In genomic region chr10:108110891-108111290, GRCm38 (mm10) we compare ENCODE assay signal across 27 mouse cellular contexts. TPM values are rescaled to one million over a fixed set of nuclear protein-coding genes. Genes with fewer than 3 reads are reported as not detected.
A peak's percentile ranks its signal among the peaks of the same experiment; 100 is the strongest.
DNase-seq lines count a peak whose midpoint lies in the region; ATAC-seq lines count a peak whose summit lies in the region.
"Had no signal": no experiment of that assay in that cellular context is flagged by ENCODE, and none has a peak within 500 bp of the region (broad histone marks: within the 10 kb centered on the region; RNA-seq: fewer than 3 reads in every experiment).

No protein-coding gene starts in this region.

- DNase-seq in midbrain, embryonic 11.5 days (ENCODE audit: low spot score, missing footprints), result peak; percentile 19
- DNase-seq in telencephalon, adult 2 months (ENCODE audit: low read depth, low spot score), result peak; percentile 68
- DNase-seq: adrenal gland, postnatal 14 days; cerebellum, adult 18-20 months; cerebellum, postnatal 10 days; heart, adult 2 months; heart, postnatal 14 days; kidney, postnatal 4 days; left cerebral cortex, postnatal 4 days; lung, adult 2 months; lung, postnatal 10 days; spleen, adult 18-20 months; thymus, postnatal 4 days had no signal

- peaks cover 5% of the 10 kb centered on the region; the same call in 1 of the 2 replicates for H3K4me1 ChIP-seq in intestine, embryonic 16.5 days (ENCODE audit: control insufficient read depth, insufficient read depth, low read length)
- H3K4me1 ChIP-seq in intestine, embryonic 15.5 days (replicated peaks), result no peaks in the 10 kb centered on the region
- H3K4me1 ChIP-seq in midbrain, embryonic 11.5 days (ENCODE audit: control insufficient read depth, insufficient read depth, low read length), result no peaks in the 10 kb centered on the region
- H3K4me1 ChIP-seq in midbrain, embryonic 15.5 days, result no peaks in the 10 kb centered on the region
- no peaks in the 10 kb centered on the region for H3K4me1 ChIP-seq in brown adipose tissue, adult 24 weeks (ENCODE audit: control insufficient read depth, insufficient read depth, insufficient read length, low read length)
- H3K4me1 ChIP-seq in forebrain, embryonic 16.5 days (replicated peaks; ENCODE audit: control insufficient read depth, insufficient read depth, low read length), result no peaks in the 10 kb centered on the region
- H3K4me1 ChIP-seq: hindbrain, embryonic 15.5 days; neural tube, embryonic 12.5 days had no signal

- 71% methylated on average over 7 of the region's 7 CpGs for WGBS in intestine, embryonic 16.5 days
- WGBS in intestine, embryonic 15.5 days, result 78% methylated on average over 7 of the region's 7 CpGs
- WGBS in midbrain, embryonic 11.5 days, result 79% methylated on average over 7 of the region's 7 CpGs
- 70% methylated on average over 7 of the region's 7 CpGs for WGBS in midbrain, embryonic 15.5 days
- WGBS in forebrain, embryonic 16.5 days, result 78% methylated on average over 7 of the region's 7 CpGs

- no peaks in the 10 kb centered on the region for H3K36me3 ChIP-seq in intestine, embryonic 16.5 days (ENCODE audit: control insufficient read depth, insufficient read depth, low read length)
- H3K36me3 ChIP-seq in intestine, embryonic 15.5 days, result no peaks in the 10 kb centered on the region
- no peaks in the 10 kb centered on the region for H3K36me3 ChIP-seq in midbrain, embryonic 11.5 days (ENCODE audit: control insufficient read depth, insufficient read depth, low read length)
- H3K36me3 ChIP-seq in midbrain, embryonic 15.5 days (replicated peaks), result no peaks in the 10 kb centered on the region
- no peaks in the 10 kb centered on the region for H3K36me3 ChIP-seq in forebrain, embryonic 16.5 days (ENCODE audit: control insufficient read depth, insufficient read depth)
- H3K36me3 ChIP-seq: hindbrain, embryonic 10.5 days; hindbrain, embryonic 15.5 days; midbrain, embryonic 10.5 days; neural tube, embryonic 12.5 days had no signal

- H3K9ac ChIP-seq in intestine, embryonic 16.5 days (ENCODE audit: low read depth, low read length), result no peak overlapping the region
- no peak overlapping the region for H3K9ac ChIP-seq in intestine, embryonic 15.5 days
- H3K9ac ChIP-seq in midbrain, embryonic 11.5 days (ENCODE audit: low read length), result no peak overlapping the region
- H3K9ac ChIP-seq in midbrain, embryonic 15.5 days, result no peak overlapping the region
- H3K9ac ChIP-seq in forebrain, embryonic 16.5 days (replicated peaks; ENCODE audit: low read depth, low read length), result no peak overlapping the region
- H3K9ac ChIP-seq: hindbrain, embryonic 15.5 days; liver, embryonic 14.5 days; neural tube, embryonic 12.5 days had no signal

- H3K4me3 ChIP-seq in intestine, embryonic 16.5 days (ENCODE audit: low read length), result no peak overlapping the region
- no peak overlapping the region for H3K4me3 ChIP-seq in intestine, embryonic 15.5 days (replicated peaks)
- no peak overlapping the region for H3K4me3 ChIP-seq in midbrain, embryonic 11.5 days (ENCODE audit: low read depth, low read length)
- H3K4me3 ChIP-seq in midbrain, embryonic 15.5 days, result no peak overlapping the region
- no peak overlapping the region for H3K4me3 ChIP-seq in brown adipose tissue, adult 24 weeks (ENCODE audit: insufficient read depth, low read depth, low read length)
- no peak overlapping the region for H3K4me3 ChIP-seq in forebrain, embryonic 16.5 days (replicated peaks; ENCODE audit: low read length)
- H3K4me3 ChIP-seq: erythroblast, embryonic 14.5 days; heart, adult 2 months; hindbrain, embryonic 10.5 days; hindbrain, embryonic 15.5 days; left cerebral cortex, adult 2 months; midbrain, embryonic 10.5 days; myocyte; neural tube, embryonic 12.5 days had no signal

- ATAC-seq in intestine, embryonic 16.5 days, result no peak
- ATAC-seq in intestine, embryonic 15.5 days, result no peak
- no peak for ATAC-seq in midbrain, embryonic 11.5 days (ENCODE audit: low FRiP score)
- ATAC-seq in midbrain, embryonic 15.5 days (replicated peaks), result no peak
- no peak for ATAC-seq in forebrain, embryonic 16.5 days

- H3K27me3 ChIP-seq in intestine, embryonic 16.5 days (replicated peaks; ENCODE audit: control insufficient read depth, insufficient read depth, low read length), result no peaks in the 10 kb centered on the region
- no peaks in the 10 kb centered on the region for H3K27me3 ChIP-seq in intestine, embryonic 15.5 days (replicated peaks)
- no peaks in the 10 kb centered on the region for H3K27me3 ChIP-seq in midbrain, embryonic 11.5 days (ENCODE audit: control insufficient read depth, insufficient read depth, low read length)
- H3K27me3 ChIP-seq in midbrain, embryonic 15.5 days (replicated peaks), result no peaks in the 10 kb centered on the region
- H3K27me3 ChIP-seq in forebrain, embryonic 16.5 days (replicated peaks; ENCODE audit: control insufficient read depth, insufficient read depth, low read length), result no peaks in the 10 kb centered on the region
- H3K27me3 ChIP-seq: hindbrain, embryonic 15.5 days; neural tube, embryonic 12.5 days had no signal

- H3K27ac ChIP-seq in intestine, embryonic 16.5 days (ENCODE audit: low read length), result peak overlapping the region; percentile 45; the same call in 1 of the 2 replicates
- H3K27ac ChIP-seq in intestine, embryonic 15.5 days, result no peak overlapping the region
- no peak overlapping the region for H3K27ac ChIP-seq in midbrain, embryonic 11.5 days (ENCODE audit: low read depth, low read length)
- no peak overlapping the region for H3K27ac ChIP-seq in midbrain, embryonic 15.5 days
- 0 out of 2 replicates have a peak overlapping the region, but pooled peaks have one; percentile 13 for H3K27ac ChIP-seq in brown adipose tissue, adult 24 weeks (replicated peaks; ENCODE audit: low read depth, low read length)
- H3K27ac ChIP-seq in forebrain, embryonic 16.5 days (ENCODE audit: low read length), result no peak overlapping the region
- H3K27ac ChIP-seq: heart, adult 2 months; hindbrain, embryonic 10.5 days; hindbrain, embryonic 15.5 days; kidney, postnatal 0 days; left cerebral cortex, adult 2 months; liver, embryonic 14.5 days; midbrain, embryonic 10.5 days; neural tube, embryonic 12.5 days had no signal

- H3K4me2 ChIP-seq in intestine, embryonic 16.5 days (ENCODE audit: low read depth, low read length), result no peak overlapping the region
- no peak overlapping the region for H3K4me2 ChIP-seq in intestine, embryonic 15.5 days (replicated peaks)
- H3K4me2 ChIP-seq in midbrain, embryonic 11.5 days, result no peak overlapping the region
- H3K4me2 ChIP-seq in midbrain, embryonic 15.5 days, result no peak overlapping the region
- H3K4me2 ChIP-seq in forebrain, embryonic 16.5 days (ENCODE audit: low read length), result no peak overlapping the region
- H3K4me2 ChIP-seq: hindbrain, embryonic 15.5 days; neural tube, embryonic 12.5 days had no signal

- H3K9me3 ChIP-seq in intestine, embryonic 16.5 days (ENCODE audit: control insufficient read depth, low read length), result no peaks in the 10 kb centered on the region
- H3K9me3 ChIP-seq in intestine, embryonic 15.5 days, result no peaks in the 10 kb centered on the region
- H3K9me3 ChIP-seq in midbrain, embryonic 11.5 days (ENCODE audit: control insufficient read depth, low read length), result no peaks in the 10 kb centered on the region
- H3K9me3 ChIP-seq in midbrain, embryonic 15.5 days, result no peaks in the 10 kb centered on the region
- H3K9me3 ChIP-seq in forebrain, embryonic 16.5 days (ENCODE audit: control insufficient read depth, low read length), result no peaks in the 10 kb centered on the region
- H3K9me3 ChIP-seq: midbrain, embryonic 10.5 days; neural tube, embryonic 12.5 days had no signal

RNA-seq across cellular contexts. Expression of gene Ppp1r12a, which starts 51.1 kb away (rescaled TPM):
- 89.6 and 101 TPM in 2 replicates for polyA plus RNA-seq in intestine, embryonic 16.5 days (2015; fragmentation: Nextera tagmentation; extraction: Ambion mirVana)
- polyA plus RNA-seq in intestine, embryonic 15.5 days (2015; fragmentation: Nextera tagmentation; extraction: Ambion mirVana), result 98.1 and 105 TPM in 2 replicates
- polyA plus RNA-seq in midbrain, embryonic 11.5 days (2014; fragmentation: Nextera tagmentation; extraction: Ambion mirVana), result 78.6 and 82.4 TPM in 2 replicates
- polyA plus RNA-seq in midbrain, embryonic 15.5 days (2015; fragmentation: Nextera tagmentation; extraction: Ambion mirVana), result 76.0 and 78.5 TPM in 2 replicates
- 23.5 and 27.5 TPM in 2 replicates for polyA plus RNA-seq in brown adipose tissue, adult 24 weeks (2012; ENCODE audit: insufficient read depth, insufficient read length, missing spikeins)
- polyA plus RNA-seq in forebrain, embryonic 16.5 days (2015; fragmentation: Nextera tagmentation; extraction: Ambion mirVana), result 81.7 and 87.3 TPM in 2 replicates

Comparison
In these comparisons a context has a peak if more than half of its experiments do, and no peak if none do; other contexts are left out.
1. H3K27ac ChIP-seq: peak in intestine, embryonic 16.5 days (single experiment) and brown adipose tissue, adult 24 weeks (single experiment); none in intestine, embryonic 15.5 days (single experiment), midbrain, embryonic 11.5 days (single experiment), midbrain, embryonic 15.5 days (single experiment) and forebrain, embryonic 16.5 days (single experiment).